Mouse (Mus musculus) embryonic fibroblast, embryonic 13.5 days (primary cell): Measurements from ENCODE around the gene Fcho1.

Experiments used
- CTCF ChIP-seq: IDR thresholded peaks from 2 replicates; pipeline ENCODE4 v1.5.1; 2011; ENCODE audit warnings: mild to moderate bottlenecking, control low read depth, low read length, moderate library complexity, borderline replicate concordance; ENCODE audit not compliant: insufficient read depth
- POLR2A ChIP-seq: IDR thresholded peaks from 2 replicates; pipeline ENCODE4 v1.6.1; 2011; ENCODE audit warnings: low read depth, mild to moderate bottlenecking, control low read depth, low read length, moderate library complexity

DNA sequence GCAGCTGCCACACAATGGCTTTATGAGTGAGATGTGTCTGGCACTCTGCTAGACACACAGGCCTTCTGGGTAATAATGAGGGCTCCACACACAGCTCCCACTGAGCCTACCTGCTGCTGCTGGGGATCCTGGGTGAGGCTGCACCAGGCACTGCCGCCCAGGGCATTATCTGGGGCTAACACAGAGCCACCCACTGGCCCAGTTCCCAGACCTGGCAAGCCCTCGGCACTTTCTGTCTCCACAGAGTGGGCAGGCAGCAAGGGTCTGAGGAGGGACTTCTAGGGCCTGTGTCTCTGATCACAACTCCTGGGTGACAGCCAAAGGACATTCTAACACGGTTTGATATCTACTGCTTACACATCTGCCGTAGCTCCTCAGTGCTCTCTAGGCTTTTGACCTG is 6.3 kb downstream of the Fcho1 start:
- TF ChIP-seq CTCF = no peak
- no peak for TF ChIP-seq POLR2A
